Mouse (Mus musculus) ovary, adult 18-20 months (tissue): ENCODE measurements around the gene Gm2007.
"Not testable (repeated sequence)": the region's sequence is repeated elsewhere in the genome, so short reads cannot be mapped to it uniquely, and the experiment has no call there.

Source experiments
- DNase-seq: peaks from one replicate; pipeline ENCODE4 v3.0.0; 2022; ENCODE audit warnings: low spot score, mixed read lengths

The Gm2007 gene

GRCm38 (mm10) chr2:175741237-175741636, at the start of gene Gm2007:
Gm2007 (plus strand) TSS chr2:175741537.
- DNase-seq, result not testable (repeated sequence)

- DNase-seq, result not testable (repeated sequence)
Observed at GRCm38 (mm10) chr2:175703546-175703945, 37.8 kb upstream of the Gm2007 start, which contains the start of gene Zfp969. Zfp969 (minus strand) TSS chr2:175703646.

GRCm38 (mm10) chr2:175800993-175801392, 59.7 kb downstream of the Gm2007 start, which contains the start of gene Gm14288:
Gm14288 (minus strand) TSS chr2:175801093.
- not testable (repeated sequence) for DNase-seq
